Mouse (Mus musculus): Measurements from ENCODE around the gene Celf2.
"Not testable (repeated sequence)": the region's sequence is repeated elsewhere in the genome, so short reads cannot be mapped to it uniquely, and the experiment has no call there.

Celf2 gene

DNA sequence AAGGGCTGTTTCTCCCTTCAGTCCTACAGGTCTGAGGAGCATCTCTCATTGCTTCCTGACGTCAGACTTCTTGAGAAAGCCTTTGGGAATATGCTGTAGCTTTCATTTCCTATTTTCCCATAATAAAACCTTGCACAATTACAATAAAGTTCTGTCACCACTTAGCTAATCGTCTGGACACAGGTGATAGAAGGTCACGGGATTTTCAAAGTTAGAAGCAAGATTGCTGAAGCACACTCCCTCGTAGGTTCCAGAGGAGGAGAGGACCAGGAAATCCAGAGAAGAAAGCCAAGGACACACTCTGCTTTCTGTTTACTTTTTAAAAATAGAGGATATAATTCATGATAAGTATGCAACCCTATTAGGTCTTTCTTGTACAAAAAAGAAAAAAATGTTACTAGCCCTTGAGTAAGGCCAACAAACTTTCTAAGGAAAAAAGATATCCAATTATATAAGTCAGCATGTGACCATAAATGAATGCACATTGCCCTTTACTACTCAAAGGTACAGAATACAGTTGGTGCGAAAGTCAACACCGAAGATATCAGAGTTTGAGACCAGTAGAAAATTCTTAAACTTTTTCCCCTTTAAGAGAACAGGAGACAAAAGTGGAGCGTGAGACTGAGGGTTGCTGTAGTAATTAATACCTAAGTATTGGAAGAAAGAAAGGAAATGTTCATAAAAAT is 924.2 kb downstream of the Celf2 start:
- in situ Hi-C loops (cut with MboI; ENCODE audit: unreplicated experiment in 2 of 2), result no loop called here

DNA sequence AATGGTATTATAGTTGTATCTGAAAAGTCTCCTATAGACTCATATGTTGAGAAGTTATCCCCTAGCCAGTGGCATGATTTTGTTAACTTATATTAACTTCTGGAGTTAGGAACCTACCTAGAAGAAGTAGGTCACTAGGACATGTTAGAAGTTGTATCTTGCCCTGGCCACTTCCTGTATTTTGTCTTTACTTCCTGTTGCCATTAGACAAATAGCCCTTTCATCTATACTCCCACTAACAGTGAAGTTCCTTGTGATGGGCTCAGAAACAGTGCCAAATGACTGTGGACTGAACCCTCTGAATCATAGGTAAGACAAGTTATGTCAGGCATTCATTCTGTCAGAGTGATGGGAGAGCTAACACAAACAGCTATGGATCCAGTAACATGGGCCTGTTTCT is 926.7 kb downstream of the Celf2 start:
- in situ Hi-C loops (cut with MboI; ENCODE audit: unreplicated experiment in 2 of 2), result no loop called here

DNA sequence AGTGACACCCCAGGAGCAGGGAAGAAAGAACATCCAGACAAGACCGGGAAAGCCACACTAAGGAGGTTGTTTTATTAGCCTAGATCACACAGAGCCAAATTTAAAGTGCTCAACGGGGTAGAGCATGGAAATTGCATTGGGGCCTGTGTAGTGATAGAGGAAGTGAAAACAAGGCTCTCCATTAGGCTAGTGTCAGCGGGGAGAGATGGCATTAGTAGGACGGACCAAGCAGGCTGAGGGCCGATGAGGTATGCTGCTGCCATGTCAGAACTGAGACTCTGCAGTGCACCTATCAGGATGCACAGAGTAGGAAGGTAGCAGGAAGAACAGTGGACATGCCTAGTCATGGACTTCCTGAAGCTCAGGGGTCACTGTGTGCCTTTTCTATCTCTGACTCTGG is 929.3 kb downstream of the Celf2 start:
- in situ Hi-C loops (cut with MboI; ENCODE audit: unreplicated experiment in 2 of 2), result no loop called here

DNA sequence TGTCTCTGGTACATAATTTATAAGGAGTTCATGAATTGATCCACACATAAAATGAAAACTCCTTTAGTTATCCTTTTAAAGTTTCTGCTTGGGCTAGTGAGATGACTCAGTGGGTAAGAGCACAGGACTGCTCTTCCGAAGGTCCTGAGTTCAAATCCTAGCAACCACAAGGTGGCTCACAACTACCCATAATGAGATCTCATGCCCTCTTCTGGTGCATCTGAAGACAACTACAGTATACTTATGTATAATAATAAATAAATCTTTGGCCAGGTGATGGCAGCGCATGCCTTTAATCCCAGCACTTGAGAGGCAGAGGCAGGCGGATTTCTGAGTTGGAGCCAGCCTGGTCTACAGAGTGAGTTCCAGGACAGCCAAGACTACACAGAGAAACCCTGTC is 934.0 kb downstream of the Celf2 start:
- in situ Hi-C loops (cut with MboI; ENCODE audit: unreplicated experiment in 2 of 2), result not testable (repeated sequence)

DNA sequence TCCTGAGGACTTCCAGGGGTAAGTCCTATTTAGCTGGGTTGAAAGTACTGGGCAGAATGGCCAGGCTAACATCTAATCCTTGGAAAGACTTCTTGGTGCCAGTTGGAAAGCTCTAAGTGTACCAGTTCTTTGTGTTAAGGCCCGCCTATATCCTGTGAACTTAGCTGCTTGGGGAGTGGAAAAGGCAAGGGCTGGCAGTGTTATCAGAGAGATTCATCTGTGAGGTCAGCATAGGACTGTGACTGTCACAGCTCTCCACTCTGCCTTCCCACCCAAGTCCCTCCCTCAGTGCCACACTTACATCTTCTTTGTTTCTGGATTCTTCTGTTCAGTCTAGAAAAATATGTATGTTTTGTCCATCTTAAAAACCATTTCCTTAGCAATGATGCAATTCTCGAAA is 935.7 kb downstream of the Celf2 start:
- in situ Hi-C loops (cut with MboI; ENCODE audit: unreplicated experiment in 2 of 2), result no loop called here

- in situ Hi-C loops (cut with MboI; ENCODE audit: unreplicated experiment in 2 of 2), result no loop called here
These were observed 936.4 kb downstream of the Celf2 start for GRCm38 (mm10) chr2:6572976-6573375.

- in situ Hi-C loops (cut with MboI; ENCODE audit: unreplicated experiment in 2 of 2), result loop anchor here in 1 of 2 experiments (10.0 kb wide), 1 partner anchor 546 kb away; no protein-coding TSS in a partner anchor
These were observed 940.3 kb downstream of the Celf2 start for GRCm38 (mm10) chr2:6569040-6569542.

DNA sequence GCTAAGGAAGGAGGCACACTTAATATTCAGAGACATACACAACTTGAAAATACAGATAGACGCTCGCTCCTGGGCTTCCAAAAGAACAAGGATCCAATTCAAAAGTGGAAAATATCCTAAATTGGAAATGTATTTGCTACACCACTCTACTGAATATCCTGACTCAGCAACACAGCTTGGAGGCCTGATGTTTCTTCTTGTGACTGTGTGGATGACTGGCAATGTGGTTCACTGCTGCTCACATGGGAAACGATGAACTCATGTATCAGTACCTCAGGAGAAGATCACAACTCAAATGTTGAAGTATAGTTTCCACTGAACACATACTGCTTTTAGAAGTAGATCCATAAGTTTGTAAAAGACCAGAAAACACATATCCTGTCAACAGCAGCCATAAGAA is 944.2 kb downstream of the Celf2 start:
- in situ Hi-C loops (cut with MboI; ENCODE audit: unreplicated experiment in 2 of 2), result loop anchor here in 1 of 2 experiments (10.0 kb wide), 1 partner anchor 550 kb away; no protein-coding TSS in a partner anchor

GRCm38 (mm10) chr2:6561337-6561736 is 948.0 kb downstream of the Celf2 start:
- in situ Hi-C loops (cut with MboI; ENCODE audit: unreplicated experiment in 2 of 2), result loop anchor here in 1 of 2 experiments (10.0 kb wide), 1 partner anchor 553 kb away; no protein-coding TSS in a partner anchor

DNA sequence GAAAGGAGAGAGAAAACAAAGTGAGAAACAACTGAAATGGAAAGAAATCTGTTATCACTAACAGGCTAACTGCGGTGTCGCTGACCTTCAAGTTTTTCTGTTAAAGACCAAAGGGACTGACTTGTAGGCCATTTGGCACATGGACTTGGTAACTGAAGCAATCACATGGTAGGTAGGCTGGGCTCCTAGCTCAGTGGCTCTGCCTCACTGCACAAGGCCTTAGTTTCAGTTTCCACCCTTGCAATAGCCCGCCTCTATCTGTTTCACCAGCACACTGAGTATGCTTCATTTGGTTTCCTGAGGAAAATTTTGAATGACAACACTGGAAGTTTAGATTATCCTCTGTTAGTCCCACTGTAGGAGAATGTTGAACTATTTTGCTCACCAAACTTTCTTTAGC is 948.6 kb downstream of the Celf2 start:
- in situ Hi-C loops (cut with MboI; ENCODE audit: unreplicated experiment in 2 of 2), result loop anchor here in 1 of 2 experiments (10.0 kb wide), 1 partner anchor 554 kb away; no protein-coding TSS in a partner anchor

GRCm38 (mm10) chr2:6559581-6559980 is 949.8 kb downstream of the Celf2 start:
- in situ Hi-C loops (cut with MboI; ENCODE audit: unreplicated experiment in 2 of 2), result no loop called here

DNA sequence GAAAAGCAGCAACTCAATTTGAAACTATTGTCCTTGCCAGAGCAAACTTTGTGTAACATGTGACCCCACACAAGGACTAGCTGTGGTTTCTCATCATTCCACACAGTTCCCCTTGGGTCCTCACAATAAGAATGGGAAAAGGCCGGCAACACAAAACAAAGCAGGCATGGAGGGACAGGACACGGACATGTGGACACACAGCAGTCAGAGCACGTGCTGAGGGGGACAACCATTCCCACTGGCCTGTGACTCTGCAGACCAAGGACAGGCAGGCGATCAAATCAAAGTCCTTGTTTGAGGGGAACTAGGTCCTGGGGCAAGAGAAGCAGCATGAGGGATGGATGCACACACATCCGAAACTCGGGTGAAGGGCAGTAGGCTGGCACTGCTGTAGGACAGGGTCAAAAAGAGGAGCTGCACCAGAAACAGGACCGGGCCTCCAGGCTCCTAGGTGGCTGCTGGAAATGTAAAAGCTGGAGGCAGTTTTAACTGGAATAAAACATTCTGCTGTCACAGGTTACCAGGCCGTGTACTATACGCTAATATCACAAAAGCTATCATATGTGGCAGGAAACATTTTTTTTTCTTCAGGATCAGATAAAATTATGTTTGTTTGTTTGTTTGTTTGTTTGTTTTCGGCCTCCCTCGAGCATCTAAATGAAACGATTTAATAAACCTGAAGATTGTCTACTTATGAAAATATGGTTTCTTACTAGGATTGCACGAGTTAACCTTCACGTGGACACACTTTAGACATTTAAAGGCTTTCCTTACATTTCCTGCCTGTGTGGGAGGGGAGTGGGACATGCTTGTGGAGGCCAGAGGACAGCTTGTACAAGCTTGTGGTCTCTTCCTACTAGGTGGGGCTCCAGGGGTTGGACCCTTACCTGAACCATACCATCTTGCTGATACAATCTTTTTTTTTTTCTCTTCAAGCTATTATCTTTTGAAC is 950.8 kb downstream of the Celf2 start:
- in situ Hi-C loops (cut with MboI; ENCODE audit: unreplicated experiment in 2 of 2), result no loop called here

DNA sequence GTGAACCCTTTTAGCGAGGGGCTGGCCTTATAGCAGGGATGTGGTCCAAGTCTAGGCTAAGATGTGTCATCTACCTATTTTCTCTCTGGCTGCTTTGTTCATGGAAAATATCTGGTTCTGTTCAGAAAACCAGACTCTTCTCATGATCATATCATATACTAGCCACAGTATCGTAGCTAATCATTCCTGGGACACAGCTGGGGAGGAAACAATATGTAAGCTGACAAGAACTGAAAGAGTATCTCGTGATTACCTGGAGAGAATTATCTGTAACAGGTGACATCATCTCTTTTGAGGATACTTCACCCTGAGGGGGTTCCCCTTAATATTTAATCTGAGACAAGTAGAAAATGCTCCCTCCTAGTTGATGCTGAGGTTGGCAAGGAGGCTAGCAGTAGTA is 951.6 kb downstream of the Celf2 start:
- in situ Hi-C loops (cut with MboI; ENCODE audit: unreplicated experiment in 2 of 2), result no loop called here

DNA sequence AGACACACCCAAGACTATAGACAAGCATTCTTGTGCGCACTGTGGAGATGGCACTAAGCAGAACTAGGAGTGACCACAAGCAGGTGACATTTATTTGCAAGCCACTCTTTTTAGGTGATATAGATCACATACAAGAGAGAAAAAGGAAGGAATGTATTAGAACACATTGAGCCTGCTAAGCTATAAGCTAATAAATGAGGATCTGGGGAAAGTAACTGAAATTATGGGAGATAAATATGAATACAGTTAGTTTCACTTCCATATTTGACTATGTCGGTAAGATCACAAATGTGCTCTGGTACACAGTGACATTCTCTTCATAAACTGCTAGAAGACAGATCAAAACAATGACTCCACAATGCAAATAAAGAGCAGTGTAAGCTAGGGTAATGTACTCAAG is 952.5 kb downstream of the Celf2 start:
- in situ Hi-C loops (cut with MboI; ENCODE audit: unreplicated experiment in 2 of 2), result no loop called here

GRCm38 (mm10) chr2:6553656-6554055 is 955.7 kb downstream of the Celf2 start:
- in situ Hi-C loops (cut with MboI; ENCODE audit: unreplicated experiment in 2 of 2), result no loop called here

GRCm38 (mm10) chr2:6549251-6549650 is 960.1 kb downstream of the Celf2 start:
- in situ Hi-C loops (cut with MboI; ENCODE audit: unreplicated experiment in 2 of 2), result no loop called here

DNA sequence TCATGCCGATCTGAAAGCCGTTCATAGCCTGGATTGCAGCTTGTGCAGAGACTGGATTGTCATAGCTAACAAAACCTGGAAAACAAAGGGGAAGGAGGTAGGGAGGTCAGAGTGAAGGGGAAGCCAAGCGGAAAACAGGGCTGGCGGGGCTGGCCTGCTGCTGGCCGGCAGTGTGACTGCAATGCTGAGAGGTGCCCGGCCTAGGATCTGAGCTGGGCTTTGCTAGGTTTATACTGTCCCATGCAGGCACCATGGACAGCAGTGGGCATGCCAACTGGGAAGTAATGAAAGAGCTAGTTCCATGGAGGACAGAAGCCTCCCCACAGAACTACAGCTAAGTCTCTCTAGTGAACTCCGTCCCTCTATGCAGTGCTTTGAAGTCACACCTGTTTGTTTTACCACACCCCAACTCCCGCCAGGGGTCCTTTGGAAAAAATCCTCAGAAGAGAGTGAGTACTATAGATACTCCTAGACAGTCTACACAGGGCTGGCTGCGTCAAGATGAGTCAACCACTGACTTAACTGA is 962.2 kb downstream of the Celf2 start:
- in situ Hi-C loops (cut with MboI; ENCODE audit: unreplicated experiment in 2 of 2), result no loop called here

DNA sequence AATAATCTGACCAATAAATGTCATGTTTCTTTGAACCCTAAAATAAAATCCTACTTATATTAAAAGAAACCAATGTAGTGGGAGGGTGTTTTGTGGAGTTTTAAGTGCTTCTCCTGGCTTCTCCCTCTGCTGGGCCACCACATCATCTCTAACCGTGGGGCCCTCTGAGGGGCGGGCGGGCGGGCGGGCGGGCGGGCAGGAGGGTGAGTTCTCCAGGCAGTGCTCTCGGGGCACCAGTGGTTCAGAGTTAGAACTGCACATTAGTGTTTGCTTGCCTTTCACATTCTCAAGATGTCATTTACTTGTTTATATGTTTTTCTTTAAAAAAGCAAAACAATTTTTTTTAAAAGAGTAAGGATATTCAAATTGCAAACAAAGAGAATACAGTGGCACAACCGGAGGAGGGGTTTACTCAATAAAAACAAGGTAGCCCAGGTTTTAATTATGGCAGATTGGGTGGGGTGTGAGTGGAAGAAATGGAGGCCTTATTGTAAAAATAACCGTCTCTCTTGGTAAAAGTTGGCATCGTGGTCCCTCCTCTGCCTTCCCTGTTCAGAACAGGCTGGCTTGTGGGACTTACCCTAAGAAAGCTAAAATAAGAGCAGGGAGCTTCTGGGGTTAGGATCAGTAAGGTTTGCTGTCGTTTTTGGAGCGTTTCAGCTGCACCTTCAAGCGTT is 962.8 kb downstream of the Celf2 start:
- in situ Hi-C loops (cut with MboI; ENCODE audit: unreplicated experiment in 2 of 2), result no loop called here

GRCm38 (mm10) chr2:6545127-6545931 is 964.0 kb downstream of the Celf2 start:
- in situ Hi-C loops (cut with MboI; ENCODE audit: unreplicated experiment in 2 of 2), result no loop called here

GRCm38 (mm10) chr2:6543650-6544049 is 965.7 kb downstream of the Celf2 start:
- in situ Hi-C loops (cut with MboI; ENCODE audit: unreplicated experiment in 2 of 2), result no loop called here

Data from v-Abl transformed pro-B cells (cell line).